Mouse (Mus musculus): ENCODE data around the gene Bub1b. TPM values are rescaled to one million over a fixed set of nuclear protein-coding genes. Genes with fewer than 3 reads are reported as not detected.

Bub1b gene
- total and polyA plus RNA-seq, 2 experiments from 2014 or later = 11.5 to 16.3 TPM

- no peak for DNase-seq (ENCODE audit: low spot score)
- WGBS = 73% methylated on average over 3 of the region's 3 CpGs
- ATAC-seq = no peak
- no peaks in the 10 kb centered on the region for H3K9me3 ChIP-seq (ENCODE audit: low read length)
- no peak overlapping the region for H3K4me3 ChIP-seq (ENCODE audit: low read length)
- H3K9ac ChIP-seq (replicated peaks; ENCODE audit: low read length) = no peak overlapping the region
- no peaks in the 10 kb centered on the region; the same call in 1 of the 2 replicates for H3K27me3 ChIP-seq (ENCODE audit: insufficient read depth, low read length)
- H3K4me1 ChIP-seq (ENCODE audit: insufficient read depth, low read length) = 0 out of 2 replicates have a peak, but pooled peaks cover 6% of the 10 kb centered on the region
- no peak for TF ChIP-seq CTCF (IDR thresholded peaks at IDR 0.05; ENCODE audit: low read depth)
- no peak overlapping the region for H3K4me2 ChIP-seq (ENCODE audit: low read depth, low read length)
- no peaks in the 10 kb centered on the region; the same call in 1 of the 2 replicates for H3K36me3 ChIP-seq (ENCODE audit: insufficient read depth, low read length)
- no peak overlapping the region for H3K27ac ChIP-seq
Observed at GRCm38 (mm10) chr2:118679577-118679976, 81.6 kb downstream of the Bub1b start.

- no peaks in the 10 kb centered on the region; the same call in 1 of the 2 replicates for H3K27me3 ChIP-seq (ENCODE audit: insufficient read depth, low read length)
- no peak for ATAC-seq
- no peak overlapping the region for H3K9ac ChIP-seq (replicated peaks; ENCODE audit: low read length)
- WGBS = 92% methylated on average over 6 of the region's 6 CpGs
- DNase-seq (ENCODE audit: low spot score) = no peak
- H3K36me3 ChIP-seq (ENCODE audit: insufficient read depth, low read length) = no peaks in the 10 kb centered on the region; the same call in 1 of the 2 replicates
- H3K4me3 ChIP-seq (ENCODE audit: low read length) = no peak overlapping the region
- H3K27ac ChIP-seq = no peak overlapping the region
- no peak overlapping the region for H3K4me2 ChIP-seq (ENCODE audit: low read depth, low read length)
- TF ChIP-seq CTCF (IDR thresholded peaks at IDR 0.05; ENCODE audit: low read depth) = no peak
- 0 out of 2 replicates have a peak, but pooled peaks cover 6% of the 10 kb centered on the region for H3K4me1 ChIP-seq (ENCODE audit: insufficient read depth, low read length)
- H3K9me3 ChIP-seq (ENCODE audit: low read length) = no peaks in the 10 kb centered on the region
Observed at GRCm38 (mm10) chr2:118680926-118681325, 82.9 kb downstream of the Bub1b start.

GRCm38 (mm10) chr2:118682544-118683260 is 84.7 kb downstream of the Bub1b start:
- ATAC-seq (peak; percentile 32; the same call in 1 of the 2 replicates), DNase-seq (ENCODE audit: low spot score) (peak; percentile 33)
- Histone ChIP-seq H3K4me3 (ENCODE audit: low read length) (no peak overlapping the region), H3K4me1 (ENCODE audit: insufficient read depth, low read length) (no peaks in the 10 kb centered on the region), H3K27me3 (ENCODE audit: insufficient read depth, low read length) (no peaks in the 10 kb centered on the region; the same call in 1 of the 2 replicates), H3K27ac (no peak overlapping the region), H3K9ac (replicated peaks; ENCODE audit: low read length) (no peak overlapping the region), H3K9me3 (ENCODE audit: low read length) (no peaks in the 10 kb centered on the region), H3K36me3 (ENCODE audit: insufficient read depth, low read length) (no peaks in the 10 kb centered on the region; the same call in 1 of the 2 replicates), H3K4me2 (ENCODE audit: low read depth, low read length) (no peak overlapping the region)
- no peak for TF ChIP-seq CTCF (IDR thresholded peaks at IDR 0.05; ENCODE audit: low read depth)
- WGBS = 37% methylated on average over 8 of the region's 8 CpGs

GRCm38 (mm10) chr2:118685088-118685487 is 87.1 kb downstream of the Bub1b start:
- Histone ChIP-seq H3K4me1 (ENCODE audit: insufficient read depth, low read length) (no peaks in the 10 kb centered on the region), H3K4me2 (ENCODE audit: low read depth, low read length) (no peak overlapping the region), H3K27me3 (ENCODE audit: insufficient read depth, low read length) (no peaks in the 10 kb centered on the region), H3K9me3 (ENCODE audit: low read length) (no peaks in the 10 kb centered on the region), H3K9ac (replicated peaks; ENCODE audit: low read length) (no peak overlapping the region), H3K27ac (no peak overlapping the region), H3K4me3 (ENCODE audit: low read length) (no peak overlapping the region), H3K36me3 (ENCODE audit: insufficient read depth, low read length) (no peaks in the 10 kb centered on the region)
- DNase-seq (ENCODE audit: low spot score) (no peak), ATAC-seq (no peak)
- no peak for TF ChIP-seq CTCF (IDR thresholded peaks at IDR 0.05; ENCODE audit: low read depth)
- 84% methylated on average over 4 of the region's 4 CpGs for WGBS

GRCm38 (mm10) chr2:118686693-118687092 is 88.7 kb downstream of the Bub1b start:
- ATAC-seq = no peak
- Histone ChIP-seq H3K4me1 (ENCODE audit: insufficient read depth, low read length) (no peaks in the 10 kb centered on the region), H3K27me3 (ENCODE audit: insufficient read depth, low read length) (no peaks in the 10 kb centered on the region), H3K4me3 (ENCODE audit: low read length) (no peak overlapping the region), H3K9me3 (ENCODE audit: low read length) (no peaks in the 10 kb centered on the region), H3K27ac (no peak overlapping the region), H3K36me3 (ENCODE audit: insufficient read depth, low read length) (no peaks in the 10 kb centered on the region), H3K4me2 (ENCODE audit: low read depth, low read length) (no peak overlapping the region), H3K9ac (replicated peaks; ENCODE audit: low read length) (no peak overlapping the region)
- TF ChIP-seq CTCF (IDR thresholded peaks at IDR 0.05; ENCODE audit: low read depth) = no peak
- DNase-seq (ENCODE audit: low spot score) = no peak
- 78% methylated on average over 8 of the region's 8 CpGs for WGBS

- TF ChIP-seq CTCF (IDR thresholded peaks at IDR 0.05; ENCODE audit: low read depth) = no peak
- H3K36me3 ChIP-seq (ENCODE audit: insufficient read depth, low read length) = no peaks in the 10 kb centered on the region
- DNase-seq (ENCODE audit: low spot score) (no peak), ATAC-seq (no peak)
- WGBS = 87% methylated on average over 3 of the region's 3 CpGs
- H3K4me2 ChIP-seq (ENCODE audit: low read depth, low read length) = no peak overlapping the region
- no peak overlapping the region for H3K9ac ChIP-seq (replicated peaks; ENCODE audit: low read length)
- H3K27ac ChIP-seq = no peak overlapping the region
- no peak overlapping the region for H3K4me3 ChIP-seq (ENCODE audit: low read length)
- H3K9me3 ChIP-seq (ENCODE audit: low read length) = no peaks in the 10 kb centered on the region
- no peaks in the 10 kb centered on the region for H3K4me1 ChIP-seq (ENCODE audit: insufficient read depth, low read length)
- H3K27me3 ChIP-seq (ENCODE audit: insufficient read depth, low read length) = no peaks in the 10 kb centered on the region
Observed at GRCm38 (mm10) chr2:118687791-118688190, 89.8 kb downstream of the Bub1b start.

GRCm38 (mm10) chr2:118689875-118690274 is 91.9 kb downstream of the Bub1b start:
- TF ChIP-seq CTCF (IDR thresholded peaks at IDR 0.05; ENCODE audit: low read depth) = no peak
- H3K4me3 ChIP-seq (ENCODE audit: low read length) = no peak overlapping the region
- H3K4me2 ChIP-seq (ENCODE audit: low read depth, low read length) = no peak overlapping the region
- no peak for DNase-seq (ENCODE audit: low spot score)
- no peaks in the 10 kb centered on the region for H3K27me3 ChIP-seq (ENCODE audit: insufficient read depth, low read length)
- ATAC-seq = no peak
- 72% methylated on average over 10 of the region's 10 CpGs for WGBS
- no peaks in the 10 kb centered on the region for H3K36me3 ChIP-seq (ENCODE audit: insufficient read depth, low read length)
- no peak overlapping the region for H3K9ac ChIP-seq (replicated peaks; ENCODE audit: low read length)
- H3K9me3 ChIP-seq (ENCODE audit: low read length) = no peaks in the 10 kb centered on the region
- no peaks in the 10 kb centered on the region for H3K4me1 ChIP-seq (ENCODE audit: insufficient read depth, low read length)
- no peak overlapping the region for H3K27ac ChIP-seq

Other genes with a start within 250 kb of the Bub1b start
- 11.6 and 17.3 TPM in 2 replicates for gene Gpr176, start 224.8 kb upstream of the Bub1b start, total RNA-seq (2014; rRNA removed)
- gene Gpr176, start 224.8 kb upstream of the Bub1b start, polyA plus RNA-seq (2015; fragmentation: Nextera tagmentation; extraction: Ambion mirVana) = 6.7 and 8.4 TPM in 2 replicates
- gene Eif2ak4, start 209.6 kb upstream of the Bub1b start, total RNA-seq (2014; rRNA removed) = 15.4 and 16.3 TPM in 2 replicates
- 7.1 and 7.2 TPM in 2 replicates for gene Eif2ak4, start 209.6 kb upstream of the Bub1b start, polyA plus RNA-seq (2015; fragmentation: Nextera tagmentation; extraction: Ambion mirVana)
- 126 and 151 TPM in 2 replicates for gene Srp14, start 118.5 kb upstream of the Bub1b start, total RNA-seq (2014; rRNA removed)
- 330 and 361 TPM in 2 replicates for gene Srp14, start 118.5 kb upstream of the Bub1b start, polyA plus RNA-seq (2015; fragmentation: Nextera tagmentation; extraction: Ambion mirVana)
- gene Bmf, start 48.5 kb upstream of the Bub1b start, total RNA-seq (2014; rRNA removed) = 10.4 and 10.6 TPM in 2 replicates
- 1.3 and 1.4 TPM in 2 replicates for gene Bmf, start 48.5 kb upstream of the Bub1b start, polyA plus RNA-seq (2015; fragmentation: Nextera tagmentation; extraction: Ambion mirVana)
- 74.6 and 79.0 TPM in 2 replicates for gene Pak6, start 65.1 kb downstream of the Bub1b start, total RNA-seq (2014; rRNA removed)
- gene Pak6, start 65.1 kb downstream of the Bub1b start, polyA plus RNA-seq (2015; fragmentation: Nextera tagmentation; extraction: Ambion mirVana) = 36.5 and 40.8 TPM in 2 replicates
- gene Ankrd63, start 105.8 kb downstream of the Bub1b start, total RNA-seq (2014; rRNA removed) = 0.18 TPM in 1 of 2 replicates, not detected in the other
- gene Ankrd63, start 105.8 kb downstream of the Bub1b start, polyA plus RNA-seq (2015; fragmentation: Nextera tagmentation; extraction: Ambion mirVana) = 0.08 TPM in 1 of 2 replicates, not detected in the other
- gene Plcb2, start 130.2 kb downstream of the Bub1b start, total RNA-seq (2014; rRNA removed) = 1.7 and 4.5 TPM in 2 replicates
- 0.61 and 0.69 TPM in 2 replicates for gene Plcb2, start 130.2 kb downstream of the Bub1b start, polyA plus RNA-seq (2015; fragmentation: Nextera tagmentation; extraction: Ambion mirVana)
- 19.8 and 21.1 TPM in 2 replicates for gene Inafm2, start 147.5 kb downstream of the Bub1b start, total RNA-seq (2014; rRNA removed)
- gene Inafm2, start 147.5 kb downstream of the Bub1b start, polyA plus RNA-seq (2015; fragmentation: Nextera tagmentation; extraction: Ambion mirVana) = 18.9 TPM in 2 replicates
- 1.4 and 3.9 TPM in 2 replicates for gene Ccdc9b, start 164.4 kb downstream of the Bub1b start, total RNA-seq (2014; rRNA removed)
- 0.70 and 0.84 TPM in 2 replicates for gene Ccdc9b, start 164.4 kb downstream of the Bub1b start, polyA plus RNA-seq (2015; fragmentation: Nextera tagmentation; extraction: Ambion mirVana)
- gene Phgr1, start 174.6 kb downstream of the Bub1b start, total RNA-seq (2014; rRNA removed) = not detected in 2 replicates
- gene Phgr1, start 174.6 kb downstream of the Bub1b start, polyA plus RNA-seq (2015; fragmentation: Nextera tagmentation; extraction: Ambion mirVana) = not detected in 2 replicates
- gene Disp2, start 181.5 kb downstream of the Bub1b start, total RNA-seq (2014; rRNA removed) = 175 and 188 TPM in 2 replicates
- 56.4 and 70.4 TPM in 2 replicates for gene Disp2, start 181.5 kb downstream of the Bub1b start, polyA plus RNA-seq (2015; fragmentation: Nextera tagmentation; extraction: Ambion mirVana)
- gene Knstrn, start 215.8 kb downstream of the Bub1b start, total RNA-seq (2014; rRNA removed) = 5.5 and 8.6 TPM in 2 replicates
- gene Knstrn, start 215.8 kb downstream of the Bub1b start, polyA plus RNA-seq (2015; fragmentation: Nextera tagmentation; extraction: Ambion mirVana) = 16.5 and 21.6 TPM in 2 replicates

Measured in hindbrain, postnatal 0 days (tissue).